Mouse (Mus musculus) T-helper 17 cell (primary cell): ENCODE measurements around the gene Majin.

Experiments
- in situ Hi-C, 2 experiments: fragments of 300-600 bp; cut with MboI, MseI; formaldehyde crosslinking; loops; 1 replicate in 1 of 2; 2 replicates in 1 of 2; pipeline ENCODE4 v1.15.1; 2025; ENCODE audit warnings: high pct_unique_total_duplicates in 2 of 2

Majin gene

DNA sequence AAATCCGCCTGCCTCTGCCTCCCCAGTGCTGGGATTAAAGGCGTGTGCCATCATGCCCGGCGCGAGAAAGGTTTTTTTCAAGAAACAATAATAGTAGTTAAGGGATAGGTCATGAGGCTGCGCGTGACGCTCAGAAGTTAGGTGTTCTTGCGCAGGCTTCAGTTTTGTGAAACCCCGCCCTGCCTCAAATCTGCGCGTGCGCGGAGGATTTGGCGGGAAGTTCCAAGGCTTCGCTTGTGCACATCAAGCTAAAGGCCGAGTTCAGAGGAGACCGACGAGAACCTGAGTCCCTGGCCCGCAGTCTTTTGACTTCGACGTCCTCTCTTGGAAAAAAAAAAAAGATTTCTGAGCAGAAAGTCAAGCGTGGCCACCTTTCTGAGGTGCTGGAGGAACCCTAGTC, at the start of gene Majin:
Gene Majin, plus strand, starts transcription at position 258 of the 400 bp plus-strand sequence.
- in situ Hi-C loops: loop anchor here in 1 of 2 experiments (5.0 kb wide), 1 partner anchor 923 kb away; the partner anchor contains the start of gene Flrt1

GRCm38 (mm10) chr19:6136397-6136796, 47.8 kb upstream of the Majin start:
- in situ Hi-C loops: loop anchor here in 1 of 2 experiments (5.0 kb wide), 1 partner anchor 196 kb away; the partner anchor contains the start of gene Men1

DNA sequence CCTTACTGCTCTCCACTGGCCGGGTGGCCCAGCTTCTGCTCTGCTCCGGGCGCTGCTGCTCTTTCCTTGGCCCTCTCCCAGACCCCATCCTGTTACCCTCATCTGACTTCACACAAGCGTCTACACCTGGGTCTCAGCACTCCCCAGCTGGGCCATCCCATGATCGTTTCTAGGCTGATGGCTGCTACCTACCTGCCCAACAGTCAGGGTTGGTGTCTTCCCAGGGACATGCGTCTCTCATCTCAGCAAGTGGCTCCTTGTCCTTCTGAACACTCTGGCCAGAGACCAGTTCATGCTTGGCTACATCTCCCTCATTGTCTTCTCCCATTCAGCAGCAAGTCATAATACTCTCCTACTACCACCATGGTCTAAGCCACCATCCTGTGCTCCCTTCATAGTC, 44.5 kb upstream of the Majin start:
- in situ Hi-C loops: loop anchor here in 1 of 2 experiments (5.0 kb wide), 1 partner anchor 193 kb away; the partner anchor contains the start of gene Men1

DNA sequence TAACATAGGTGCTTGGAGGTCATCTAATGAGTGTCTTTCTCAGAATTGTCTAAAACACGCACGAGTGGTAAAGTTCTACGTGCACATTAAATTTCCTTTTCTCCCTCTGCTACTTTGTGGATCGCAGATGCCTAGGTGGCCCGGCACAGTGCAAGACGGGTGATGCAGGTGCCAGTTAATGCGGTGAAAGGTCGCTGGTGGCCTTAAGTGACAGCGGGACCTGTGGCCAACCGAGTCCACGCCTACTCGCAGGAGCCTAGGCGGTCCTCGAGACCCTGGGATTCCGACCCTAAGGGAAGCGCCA, 43.9 kb upstream of the Majin start:
- in situ Hi-C loops: no loop called here

- in situ Hi-C loops: no loop called here
Measured at GRCm38 (mm10) chr19:6140678-6141393, 43.4 kb upstream of the Majin start, which contains the start of gene Batf2. Batf2 (plus strand) TSS chr19:6140983.

DNA sequence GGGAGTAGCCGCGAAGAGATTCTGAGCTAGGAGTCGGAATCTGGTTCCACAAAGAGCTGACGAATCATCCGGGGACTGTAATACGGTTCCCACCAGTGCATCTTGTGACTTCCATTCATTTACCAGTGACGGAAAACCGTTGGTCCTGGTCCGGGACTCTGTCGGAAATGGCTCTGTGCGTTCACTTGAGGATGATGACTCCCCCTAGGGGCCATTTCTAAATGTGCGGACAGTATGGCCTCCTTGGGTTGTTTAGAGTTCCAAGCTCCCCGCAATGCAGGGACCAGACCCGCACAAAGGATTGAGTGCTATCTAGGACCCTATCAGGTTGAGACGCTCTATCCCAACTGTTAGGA, 42.8 kb upstream of the Majin start, which contains the start of gene Arl2:
Gene Arl2, minus strand, starts transcription at position 155 of the 356 bp plus-strand sequence.
- in situ Hi-C loops: no loop called here

DNA sequence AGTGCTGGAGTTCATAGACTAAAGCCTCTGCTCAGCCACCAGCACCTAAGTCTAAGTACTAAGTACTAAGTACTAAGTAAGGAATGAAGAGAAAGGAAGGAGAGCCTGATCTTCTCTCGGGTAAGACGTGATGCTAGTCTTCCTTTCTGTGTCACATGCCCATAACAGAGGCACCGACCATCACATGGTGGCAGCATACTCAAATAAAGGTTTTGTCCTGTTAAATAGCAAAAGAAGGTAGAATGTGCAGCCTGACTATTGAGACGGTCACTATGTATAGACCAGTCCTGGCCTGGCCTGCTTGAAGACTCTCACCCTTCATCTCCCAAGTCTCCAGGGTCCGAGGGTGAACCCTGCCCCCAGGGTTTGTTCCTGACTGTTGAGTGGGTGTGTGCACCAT, 39.3 kb upstream of the Majin start:
- in situ Hi-C loops: no loop called here

GRCm38 (mm10) chr19:6155174-6155573, 29.0 kb upstream of the Majin start:
- in situ Hi-C loops: loop anchor here in 1 of 2 experiments (10.0 to 25.0 kb wide), 2 partner anchors 680 to 1268 kb away; partner anchors contain the start of genes Actn3 and Zdhhc24

GRCm38 (mm10) chr19:6156372-6156771, 27.8 kb upstream of the Majin start:
- in situ Hi-C loops: loop anchor here in 1 of 2 experiments (10.0 to 25.0 kb wide), 2 partner anchors 678 to 1269 kb away; partner anchors contain the start of genes Actn3 and Zdhhc24

- in situ Hi-C loops: loop anchor here in 1 of 2 experiments (10.0 to 25.0 kb wide), 2 partner anchors 678 to 1270 kb away; partner anchors contain the start of genes Actn3 and Zdhhc24
Measured at GRCm38 (mm10) chr19:6157220-6157619, 27.0 kb upstream of the Majin start.

- in situ Hi-C loops: loop anchor here in 1 of 2 experiments (25.0 kb wide), 1 partner anchor 1277 kb away; the partner anchor contains the start of genes Actn3 and Zdhhc24
Measured at GRCm38 (mm10) chr19:6163872-6164547, 20.2 kb upstream of the Majin start.

DNA sequence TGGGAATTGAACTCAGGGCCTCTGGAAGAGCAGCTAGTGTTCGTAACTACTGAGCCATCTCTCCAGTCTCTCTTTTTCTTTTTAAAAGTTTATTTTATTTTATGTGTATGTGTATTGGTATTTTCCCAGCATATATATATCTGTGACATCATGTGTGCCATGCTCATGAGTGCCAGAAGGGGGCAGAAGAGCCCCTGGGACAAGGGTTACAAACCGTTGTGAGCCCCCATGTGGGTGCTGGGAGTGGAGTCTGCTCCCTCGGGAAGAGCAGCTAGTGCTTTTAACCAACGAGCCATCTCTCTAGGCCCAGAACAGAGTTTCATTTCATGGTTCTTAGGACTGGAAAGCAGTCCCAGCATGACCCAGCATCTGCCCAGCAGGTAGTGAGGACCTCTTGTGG, 17.4 kb upstream of the Majin start:
- in situ Hi-C loops: loop anchor here in 1 of 2 experiments (25.0 kb wide), 1 partner anchor 1279 kb away; the partner anchor contains the start of genes Actn3 and Zdhhc24

GRCm38 (mm10) chr19:6171215-6171614, 13.0 kb upstream of the Majin start:
- in situ Hi-C loops: loop anchor here (5.0 to 25.0 kb wide), 3 partner anchors 511 to 1284 kb away; partner anchors contain the start of genes Actn3 (in 1 of the 2) and Zdhhc24 (in 1 of the 2)

- in situ Hi-C loops: loop anchor here (5.0 to 25.0 kb wide), 3 partner anchors 508 to 1287 kb away; partner anchors contain the start of genes Actn3 (in 1 of the 2) and Zdhhc24 (in 1 of the 2)
Measured at GRCm38 (mm10) chr19:6174771-6175170, 9.4 kb upstream of the Majin start.

- in situ Hi-C loops: loop anchor here (10.0 kb wide), 1 partner anchor 636 kb away; no protein-coding TSS in a partner anchor
Measured at GRCm38 (mm10) chr19:6178775-6179174, 5.4 kb upstream of the Majin start.

DNA sequence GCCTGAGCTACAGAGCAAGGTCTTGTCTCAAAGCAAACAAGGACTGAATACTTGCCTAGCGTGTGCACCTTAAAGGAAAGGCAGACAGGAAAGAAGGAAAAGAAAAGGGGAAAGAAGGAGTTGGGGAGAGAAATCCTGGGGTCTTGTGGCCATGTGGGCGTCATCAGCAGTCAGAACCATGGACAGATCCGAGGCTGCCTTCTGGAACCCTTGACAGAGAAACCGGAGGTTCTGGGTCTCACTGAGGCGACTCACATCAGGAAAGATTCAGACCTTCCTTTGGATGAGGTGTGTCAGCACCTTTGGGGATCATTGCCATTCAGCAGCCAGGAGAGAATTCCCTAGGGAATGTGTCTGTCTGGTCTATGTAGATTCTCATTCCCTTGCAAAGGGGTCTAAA, 2.6 kb upstream of the Majin start:
- in situ Hi-C loops: loop anchor here in 1 of 2 experiments (5.0 kb wide), 1 partner anchor 926 kb away; the partner anchor contains the start of gene Flrt1

GRCm38 (mm10) chr19:6182534-6182933, 1.7 kb upstream of the Majin start:
- in situ Hi-C loops: loop anchor here in 1 of 2 experiments (5.0 kb wide), 1 partner anchor 925 kb away; the partner anchor contains the start of gene Flrt1

GRCm38 (mm10) chr19:6204265-6204664, 20.1 kb downstream of the Majin start:
- in situ Hi-C loops: loop anchor here in 1 of 2 experiments (5.0 kb wide), 1 partner anchor 963 kb away; no protein-coding TSS in a partner anchor

GRCm38 (mm10) chr19:6206716-6207115, 22.5 kb downstream of the Majin start:
- in situ Hi-C loops: no loop called here

GRCm38 (mm10) chr19:6216046-6216705, 32.0 kb downstream of the Majin start:
- in situ Hi-C loops: no loop called here

GRCm38 (mm10) chr19:6218606-6219005, 34.4 kb downstream of the Majin start:
- in situ Hi-C loops: no loop called here
